Mouse (Mus musculus) lung, adult 2 months (tissue): ENCODE measurements around the gene Tac2. TPM values are rescaled to one million over a fixed set of nuclear protein-coding genes. Genes with fewer than 3 reads are reported as not detected.

Experiments
- DNase-seq: peaks from one replicate; pipeline ENCODE4 v3.0.0; 2022
- H3K4me1 ChIP-seq: fragments of 200-500 bp; 2 replicates; pipeline ENCODE4 v1.6.1; 2011; ENCODE audit warnings: low read length; ENCODE audit not compliant: control insufficient read depth, insufficient read depth
- H3K4me3 ChIP-seq: fragments of 200-500 bp; replicated peaks from 2 replicates; pipeline ENCODE3; 2011; ENCODE audit warnings: low read depth, mild to moderate bottlenecking, control low read depth, low read length; ENCODE audit errors: extremely low read depth
- CTCF ChIP-seq: fragments of 200-500 bp; IDR thresholded peaks from 2 replicates; pipeline ENCODE4 v1.5.1; 2011; ENCODE audit warnings: mild to moderate bottlenecking, low read length, control low read depth; ENCODE audit not compliant: insufficient read depth
- POLR2A ChIP-seq: fragments of 200-500 bp; IDR thresholded peaks from 2 replicates; pipeline ENCODE4 v1.6.1; 2011; ENCODE audit warnings: low read depth, mild to moderate bottlenecking, control low read depth, low read length, borderline replicate concordance; ENCODE audit errors: extremely low read depth
- WGBS: fragments of 180-500 bp; shearing (Covaris S2); methylation state at CpG from one replicate; pipeline ENCODE4 v1.1.7; 2018; 5-methylcytosine and 5-hydroxymethylcytosine counted together
- polyA plus RNA-seq: library from polyadenylated mRNA; depleted of rRNA; stranded (reverse); fragments of >200 nt; gene quantifications from 2 replicates; pipeline ENCODE4 v1.2.3, GENCODE M21; 2012

Gene Tac2
- polyA plus RNA-seq, 1 experiment: not detected

DNA sequence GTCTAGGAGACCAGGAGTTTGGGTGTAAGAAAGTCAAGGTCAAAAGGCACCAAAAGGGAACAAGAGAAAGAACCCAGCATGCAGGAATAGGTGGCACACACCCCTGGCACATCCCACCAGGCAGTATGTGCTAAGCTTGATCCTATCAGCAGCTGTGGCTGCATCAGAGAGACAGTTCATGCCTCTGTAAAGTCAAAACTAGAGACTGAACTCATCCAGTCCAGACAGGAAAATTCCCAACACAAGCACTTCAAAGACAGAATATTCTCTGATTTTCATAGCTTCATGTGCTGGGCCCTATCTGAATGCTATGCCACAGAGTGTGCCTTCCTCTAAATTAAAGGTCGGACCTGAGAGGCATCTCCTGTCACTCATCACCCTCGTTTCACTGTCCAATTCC lies 13.3 kb downstream of the Tac2 start:
- 42% methylated on average over 2 of the region's 2 CpGs for WGBS
- no peak for DNase-seq
- no peak for TF ChIP-seq POLR2A
- no peak for TF ChIP-seq CTCF

DNA sequence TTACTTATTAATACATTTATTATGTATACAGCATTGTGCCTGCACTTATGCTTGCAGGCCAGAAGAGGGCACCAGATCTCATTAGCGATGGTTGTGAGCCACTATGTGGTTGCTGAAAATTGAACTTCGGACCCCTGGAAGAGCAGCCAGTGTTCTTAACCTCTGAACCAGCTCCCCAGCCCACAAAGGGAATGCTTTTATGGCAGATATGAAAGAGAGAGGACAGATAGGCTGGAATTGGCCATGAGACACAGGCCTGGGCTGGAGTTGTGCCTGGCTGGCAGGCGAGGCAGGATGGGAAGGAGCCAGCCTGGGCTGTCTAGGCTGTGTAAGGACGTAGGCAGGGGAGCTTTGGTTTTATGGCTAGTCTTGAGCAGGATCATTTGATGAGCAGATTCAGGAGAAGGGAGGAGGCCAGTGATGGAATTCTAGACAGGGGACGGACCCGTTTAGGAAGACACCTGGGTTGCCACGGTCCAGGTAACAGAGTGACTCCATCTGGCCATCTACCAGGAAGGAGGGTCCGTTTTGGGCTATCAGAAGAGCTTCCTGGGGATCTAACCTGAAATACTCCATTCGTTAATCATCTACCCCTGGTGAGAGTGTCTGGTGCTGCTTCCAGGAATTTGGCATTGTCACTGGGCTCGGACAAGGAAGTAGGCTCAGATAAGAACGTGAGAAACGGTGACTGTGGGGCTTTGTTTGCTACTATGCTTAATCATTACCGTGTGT lies 14.0 kb downstream of the Tac2 start:
- TF ChIP-seq POLR2A (no peak), CTCF (peak; percentile 45)
- Histone ChIP-seq H3K4me3 (no peak overlapping the region), H3K4me1 (peaks cover 21% of the 10 kb centered on the region)
- WGBS: 33% methylated on average over 13 of the region's 13 CpGs
- DNase-seq: peak; percentile 42

More for the DNA sequence above, 13.3 kb downstream of the Tac2 start:
- H3K4me3 ChIP-seq: no peak overlapping the region
- peaks cover 21% of the 10 kb centered on the region for H3K4me1 ChIP-seq

DNA sequence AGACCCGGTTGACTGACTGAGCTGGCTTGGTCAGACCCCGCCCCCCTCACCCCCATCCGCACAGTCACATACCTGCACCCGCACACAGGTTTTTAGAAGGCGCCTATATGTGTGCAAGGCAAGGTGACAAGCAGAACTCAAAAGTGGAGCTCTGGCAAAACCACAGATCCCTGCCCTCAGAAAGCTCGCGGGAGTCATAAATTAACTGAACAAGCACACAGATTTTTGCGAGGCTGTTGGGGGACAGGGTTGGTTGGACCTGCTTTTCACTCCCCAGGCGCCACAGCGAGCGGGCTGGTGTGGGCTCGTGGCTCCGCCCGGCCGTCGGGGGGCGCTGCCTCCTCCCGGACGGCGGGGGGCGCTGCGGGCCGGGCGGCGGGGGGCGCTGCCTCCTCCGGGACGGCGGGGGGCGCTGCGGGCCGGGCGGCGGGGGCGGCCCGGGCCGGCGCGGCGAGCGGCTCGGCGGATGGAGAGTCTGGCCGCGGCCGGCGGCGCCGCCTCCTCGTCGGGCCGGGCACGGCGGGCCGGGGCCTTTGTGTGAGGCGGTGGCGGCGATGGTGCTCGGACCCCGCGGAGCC lies 14.9 kb downstream of the Tac2 start, which contains the start of gene Zbtb39:
Zbtb39 (plus strand) TSS at position 456 of the 578 bp plus-strand sequence.
- 2% methylated on average over 32 of the region's 61 CpGs for WGBS
- peak; percentile 75 for DNase-seq
- H3K4me1 ChIP-seq: peaks cover 21% of the 10 kb centered on the region

DNA sequence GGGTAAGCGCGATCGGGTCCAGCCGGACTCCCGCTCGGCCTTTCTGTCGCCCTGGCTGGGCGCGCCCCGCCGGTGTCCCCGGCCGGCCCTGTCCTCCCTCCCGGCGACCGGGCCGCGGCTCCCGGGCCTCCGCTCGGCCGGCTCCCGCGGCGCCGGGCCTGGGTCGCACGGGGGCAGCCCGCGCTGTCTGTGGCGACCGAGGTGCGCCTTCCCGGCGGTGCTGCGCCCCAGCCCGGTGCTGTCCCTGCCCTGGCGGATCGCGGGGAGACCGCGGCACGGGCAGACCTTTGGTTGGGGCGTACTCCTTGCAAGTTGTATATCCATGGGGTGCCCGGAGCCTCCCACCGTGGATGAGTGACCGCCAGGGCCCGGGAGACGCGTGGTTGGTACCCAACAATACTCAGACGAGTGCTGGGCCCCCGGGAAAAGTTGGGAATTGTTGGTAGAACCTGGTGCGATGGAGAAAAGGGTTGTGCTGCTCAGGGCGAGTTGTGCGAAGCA lies 15.4 kb downstream of the Tac2 start:
- Histone ChIP-seq H3K4me3 (peak overlapping the region; percentile 78), H3K4me1 (peaks cover 21% of the 10 kb centered on the region)
- under 1% methylated on average over 55 of the region's 55 CpGs for WGBS
- DNase-seq: no peak
- TF ChIP-seq CTCF (no peak), POLR2A (no peak)

More for the DNA sequence above, 14.9 kb downstream of the Tac2 start, which contains the start of gene Zbtb39:
- TF ChIP-seq CTCF (0 out of 2 replicates have a peak, but pooled peaks have one; percentile 3), POLR2A (no peak)
- H3K4me3 ChIP-seq: peak within 1 kb of the TSS; percentile 78

DNA sequence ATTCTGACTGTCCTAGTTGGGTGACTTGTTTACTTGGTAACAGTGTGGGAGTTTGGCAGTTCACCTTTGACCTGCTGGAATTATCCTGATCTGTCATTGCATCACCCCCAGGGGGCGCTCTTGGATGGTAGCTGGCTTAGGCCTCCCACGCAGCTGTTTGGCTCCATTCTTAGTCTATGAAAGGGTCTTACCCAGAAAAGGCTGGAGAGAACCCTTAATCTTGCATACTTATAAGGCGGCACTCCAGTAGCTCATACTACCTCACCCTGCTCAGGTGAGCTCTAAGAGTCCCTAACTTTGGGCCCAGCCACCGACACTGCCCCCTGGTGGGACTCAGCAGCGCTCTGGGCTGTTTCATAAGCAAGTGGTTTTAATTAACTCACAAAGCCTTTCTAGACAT lies 20.4 kb downstream of the Tac2 start:
- 68% methylated on average over 5 of the region's 5 CpGs for WGBS
- H3K4me3 ChIP-seq: no peak overlapping the region
- DNase-seq: peak; percentile 59
- no peak for TF ChIP-seq POLR2A
- TF ChIP-seq CTCF: peak; percentile 65
- H3K4me1 ChIP-seq: 0 out of 2 replicates have a peak, but pooled peaks cover 2% of the 10 kb centered on the region

DNA sequence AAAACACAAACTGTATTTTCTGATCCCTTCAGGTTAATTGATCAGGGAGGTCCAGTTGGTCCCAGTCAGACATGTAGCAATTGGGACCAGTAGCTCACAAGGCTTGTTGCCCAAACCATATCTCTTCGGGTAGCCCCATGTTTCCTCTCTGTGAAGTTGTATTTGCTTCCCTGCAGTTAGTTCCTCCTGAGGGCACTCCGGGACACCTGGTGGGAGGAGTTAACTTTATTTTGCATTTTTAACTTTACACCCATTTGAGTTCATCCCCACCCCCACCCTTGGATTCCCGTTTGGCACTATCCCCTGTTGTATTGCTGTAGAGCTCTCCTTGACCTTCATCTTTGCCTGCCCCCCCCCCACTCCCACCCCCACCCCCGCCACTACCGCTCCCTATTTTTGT lies 21.6 kb downstream of the Tac2 start:
- WGBS: 54% methylated on average over 5 of the region's 5 CpGs
- Histone ChIP-seq H3K4me3 (no peak overlapping the region), H3K4me1 (no peaks in the 10 kb centered on the region)
- no peak for DNase-seq
- TF ChIP-seq CTCF: no peak
- TF ChIP-seq POLR2A: no peak

DNA sequence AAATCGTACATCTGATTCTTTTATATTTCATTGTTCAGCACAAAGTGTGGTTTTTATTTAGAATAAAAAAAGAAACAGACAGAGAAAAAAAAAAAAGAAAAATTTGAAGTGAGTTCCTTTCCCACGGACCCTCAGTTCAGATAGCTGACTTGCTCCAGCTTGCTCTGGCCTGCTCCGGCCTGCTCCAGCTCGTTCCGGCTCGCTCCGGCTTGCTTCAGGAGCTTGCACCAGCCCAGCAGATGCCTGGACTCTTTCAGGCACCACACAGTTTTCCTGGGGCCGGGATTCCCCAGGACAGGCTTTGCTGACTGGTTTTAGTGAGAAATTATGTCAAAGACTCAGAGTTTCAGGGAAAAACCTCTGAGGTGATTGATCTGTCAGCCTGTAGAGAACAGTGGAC lies 23.0 kb downstream of the Tac2 start:
- Histone ChIP-seq H3K4me3 (no peak overlapping the region), H3K4me1 (no peaks in the 10 kb centered on the region)
- WGBS: 86% methylated on average over 8 of the region's 8 CpGs
- DNase-seq: no peak
- no peak for TF ChIP-seq POLR2A
- no peak for TF ChIP-seq CTCF

DNA sequence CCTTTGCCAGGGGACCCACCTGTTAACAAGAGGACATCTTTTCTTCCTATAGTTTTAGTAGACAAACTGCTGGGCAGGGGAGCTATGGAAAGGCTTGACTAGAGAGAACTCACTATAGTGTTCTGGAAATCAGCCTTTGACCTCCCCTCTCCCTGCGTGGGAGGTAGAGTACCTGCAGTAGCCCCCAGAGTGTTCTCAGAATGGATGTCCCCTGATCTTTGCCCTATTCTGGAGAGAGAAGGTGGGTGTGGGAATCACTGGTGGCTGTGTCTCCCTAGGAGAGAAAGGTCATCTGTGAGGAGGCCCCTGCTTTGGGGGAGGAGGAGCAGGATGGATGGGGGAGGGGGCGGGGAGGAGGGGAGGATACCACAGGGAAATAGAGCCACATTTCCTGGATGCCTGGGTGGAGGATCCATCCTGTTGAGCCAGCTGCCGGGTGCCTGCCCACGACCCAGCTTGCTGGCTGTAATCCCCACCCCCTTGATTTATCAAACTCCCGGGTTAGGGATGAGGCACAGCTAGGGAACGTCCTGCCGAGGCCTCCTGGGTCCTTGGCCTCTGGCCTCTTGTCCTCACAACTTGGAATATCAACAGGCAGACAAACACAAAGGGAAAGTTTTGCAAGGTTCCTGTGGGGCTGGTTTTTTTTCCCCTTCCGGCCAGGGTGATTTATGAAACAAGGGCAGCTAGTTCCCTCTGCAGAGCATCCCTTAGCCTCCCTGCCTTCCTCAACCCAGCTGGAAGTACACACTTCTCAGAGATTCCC lies 24.8 kb downstream of the Tac2 start:
- peak; percentile 30 for DNase-seq
- H3K4me1 ChIP-seq: no peaks in the 10 kb centered on the region
- H3K4me3 ChIP-seq: peak overlapping the region; percentile 21
- TF ChIP-seq CTCF (no peak), POLR2A (no peak; the same call in 1 of the 2 replicates)
- WGBS: 15% methylated on average over 8 of the region's 8 CpGs

DNA sequence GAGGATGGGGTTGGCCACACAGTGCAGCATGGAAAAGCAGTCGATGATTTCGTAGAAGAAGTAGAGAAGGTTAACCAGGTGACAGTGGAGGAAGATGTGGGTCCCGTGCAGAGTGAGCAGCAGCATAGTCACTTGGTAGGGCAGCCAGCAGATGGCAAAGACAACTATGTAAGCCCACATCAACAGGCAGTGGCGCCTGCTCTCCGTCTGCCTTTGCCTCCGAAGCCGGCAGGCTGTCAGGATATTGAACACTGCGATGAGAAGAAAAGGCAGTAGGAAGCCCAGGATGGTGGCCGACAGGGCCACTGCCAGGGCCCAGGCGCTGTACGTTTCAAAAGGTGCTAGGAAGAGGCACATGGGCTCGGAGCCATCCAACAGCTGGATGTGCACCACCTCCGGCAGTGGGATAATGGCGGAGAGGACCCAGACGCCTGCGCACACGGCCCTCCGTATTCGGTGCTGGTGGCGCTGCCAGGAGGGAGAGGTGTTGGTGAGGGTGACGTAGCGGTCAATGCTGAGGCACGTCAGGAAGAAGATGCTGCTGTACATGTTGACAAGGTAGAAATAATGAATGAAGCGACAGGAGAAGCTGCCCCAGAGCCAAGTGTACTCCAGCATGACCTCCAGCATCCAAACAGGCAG lies 26.0 kb downstream of the Tac2 start:
- no peak for DNase-seq
- peaks cover 10% of the 10 kb centered on the region for H3K4me1 ChIP-seq
- 45% methylated on average over 24 of the region's 24 CpGs for WGBS
- H3K4me3 ChIP-seq: peak overlapping the region; percentile 58
- no peak for TF ChIP-seq CTCF
- TF ChIP-seq POLR2A: no peak
